Mouse (Mus musculus) liver, embryonic 13.5 days (tissue): Measurements from ENCODE around the gene Abcc6. TPM values are rescaled to one million over a fixed set of nuclear protein-coding genes. Genes with fewer than 3 reads are reported as not detected.

Source experiments
- ATAC-seq: fragments of 200-750 bp; cut with Nextera tagmentation; 2 replicates; pipeline ENCODE4 v1.8.0; 2017; ENCODE audit warnings: low read depth, mild to moderate bottlenecking, moderate number of reproducible peaks, moderate library complexity
- DNase-seq: peaks from one replicate; pipeline ENCODE4 v3.0.0; 2022
- H3K27ac ChIP-seq: fragments of 300-500 bp; sonication (generic); 2 replicates; pipeline ENCODE4 v1.5.1; 2015; ENCODE audit warnings: moderate library complexity, mild to moderate bottlenecking, inconsistent platforms
- H3K27me3 ChIP-seq: fragments of 300-500 bp; sonication (generic); 2 replicates; pipeline ENCODE4 v1.6.1; 2015; ENCODE audit warnings: mild to moderate bottlenecking, inconsistent platforms
- H3K36me3 ChIP-seq: fragments of 300-500 bp; sonication (generic); 2 replicates; pipeline ENCODE4 v1.6.1; 2015; ENCODE audit warnings: mild to moderate bottlenecking, inconsistent platforms
- H3K4me1 ChIP-seq: fragments of 300-500 bp; sonication (generic); replicated peaks from 2 replicates; pipeline ENCODE4 v1.6.1; 2015; ENCODE audit warnings: inconsistent platforms
- H3K4me2 ChIP-seq: fragments of 300-500 bp; sonication (generic); 2 replicates; pipeline ENCODE4 v1.6.1; 2015; ENCODE audit warnings: inconsistent platforms, mild to moderate bottlenecking, moderate library complexity
- H3K4me3 ChIP-seq: fragments of 300-500 bp; sonication (generic); replicated peaks from 2 replicates; pipeline ENCODE4 v1.5.1; 2015; ENCODE audit warnings: mild to moderate bottlenecking, inconsistent platforms
- H3K9ac ChIP-seq: fragments of 300-500 bp; sonication (generic); 2 replicates; pipeline ENCODE4 v1.6.1; 2015; ENCODE audit warnings: mild to moderate bottlenecking, inconsistent platforms
- H3K9me3 ChIP-seq: fragments of 300-500 bp; sonication (generic); replicated peaks from 2 replicates; pipeline ENCODE4 v1.6.1; 2016; ENCODE audit warnings: inconsistent platforms
- WGBS: fragments of 180-500 bp; shearing (Covaris S2); methylation state at CpG from one replicate; pipeline ENCODE4 v1.1.7; 2015; ENCODE audit not compliant: insufficient replicate concordance; 5-methylcytosine and 5-hydroxymethylcytosine counted together
- polyA plus RNA-seq: library from polyadenylated mRNA; unstranded; fragments of >200 nt; fragmentation: Nextera tagmentation; extraction: Ambion mirVana; gene quantifications from 2 replicates; pipeline ENCODE4 v1.2.1, GENCODE M21; 2015

Abcc6 gene
- polyA plus RNA-seq, 1 experiment from 2014 or later = 4.5 TPM

- Histone ChIP-seq H3K9me3 (no peaks in the 10 kb centered on the region), H3K9ac (no peak overlapping the region; the same call in 1 of the 2 replicates), H3K36me3 (peaks cover 15% of the 10 kb centered on the region; the same call in 1 of the 2 replicates), H3K27ac (0 out of 2 replicates have a peak overlapping the region, but pooled peaks have one; percentile 57), H3K4me2 (no peak overlapping the region), H3K4me3 (no peak overlapping the region), H3K27me3 (no peaks in the 10 kb centered on the region), H3K4me1 (peaks cover 64% of the 10 kb centered on the region)
- ATAC-seq (no peak), DNase-seq (no peak)
- WGBS = 77% methylated on average over 15 of the region's 15 CpGs
Observed at GRCm38 (mm10) chr7:45917926-45918325, 112.2 kb downstream of the Abcc6 start.

Other genes starting within 250 kb of the Abcc6 start
- not detected in 2 replicates for gene Lmtk3, start 246.6 kb downstream of the Abcc6 start, polyA plus RNA-seq
- gene Sult2b1, start 245.6 kb downstream of the Abcc6 start, polyA plus RNA-seq = 0.45 and 0.68 TPM in 2 replicates
- 36.1 and 36.6 TPM in 2 replicates for gene Cyth2, start 215.7 kb downstream of the Abcc6 start, polyA plus RNA-seq
- gene Kcnj14, start 205.5 kb downstream of the Abcc6 start, polyA plus RNA-seq = 0.12 and 0.23 TPM in 2 replicates
- gene Grwd1, start 199.4 kb downstream of the Abcc6 start, polyA plus RNA-seq = 48.4 and 49.2 TPM in 2 replicates
- 22.9 and 23.8 TPM in 2 replicates for gene Kdelr1, start 157.5 kb downstream of the Abcc6 start, polyA plus RNA-seq
- 0.07 TPM in 2 replicates for gene Grin2d, start 151.9 kb downstream of the Abcc6 start, polyA plus RNA-seq
- 0.76 and 0.86 TPM in 2 replicates for gene Syngr4, start 133.6 kb downstream of the Abcc6 start, polyA plus RNA-seq
- gene Tmem143, start 133.4 kb downstream of the Abcc6 start, polyA plus RNA-seq = 3.6 and 3.8 TPM in 2 replicates
- 49.0 and 61.6 TPM in 2 replicates for gene Emp3, start 108.9 kb downstream of the Abcc6 start, polyA plus RNA-seq
- gene Ccdc114, start 106.2 kb downstream of the Abcc6 start, polyA plus RNA-seq = 1.2 and 1.5 TPM in 2 replicates
- gene Nomo1, start 3.4 kb upstream of the Abcc6 start, polyA plus RNA-seq = 30.8 and 34.2 TPM in 2 replicates
- gene Kcnj11, start 70.5 kb upstream of the Abcc6 start, polyA plus RNA-seq = 0.13 TPM in 1 of 2 replicates, not detected in the other
- gene Abcc8, start 149.7 kb upstream of the Abcc6 start, polyA plus RNA-seq = 0.22 and 0.24 TPM in 2 replicates
- 0.10 TPM in 1 of 2 replicates, not detected in the other for gene Ush1c, start 208.2 kb upstream of the Abcc6 start, polyA plus RNA-seq
- not detected in 2 replicates for gene Otog, start 210.7 kb upstream of the Abcc6 start, polyA plus RNA-seq